Mouse (Mus musculus) liver, adult 2 months (tissue): ENCODE measurements around the gene Plekha6.

Experiments
- CTCF ChIP-seq: fragments of 200-500 bp; IDR thresholded peaks from 2 replicates; pipeline ENCODE4 v1.5.1; 2011; ENCODE audit warnings: low read depth, low read length, control low read depth
- POLR2A ChIP-seq: fragments of 200-500 bp; IDR thresholded peaks from 2 replicates; pipeline ENCODE4 v1.6.1; 2011; ENCODE audit warnings: low read length, control low read depth; ENCODE audit not compliant: insufficient read depth; ENCODE audit errors: extremely low read depth

DNA sequence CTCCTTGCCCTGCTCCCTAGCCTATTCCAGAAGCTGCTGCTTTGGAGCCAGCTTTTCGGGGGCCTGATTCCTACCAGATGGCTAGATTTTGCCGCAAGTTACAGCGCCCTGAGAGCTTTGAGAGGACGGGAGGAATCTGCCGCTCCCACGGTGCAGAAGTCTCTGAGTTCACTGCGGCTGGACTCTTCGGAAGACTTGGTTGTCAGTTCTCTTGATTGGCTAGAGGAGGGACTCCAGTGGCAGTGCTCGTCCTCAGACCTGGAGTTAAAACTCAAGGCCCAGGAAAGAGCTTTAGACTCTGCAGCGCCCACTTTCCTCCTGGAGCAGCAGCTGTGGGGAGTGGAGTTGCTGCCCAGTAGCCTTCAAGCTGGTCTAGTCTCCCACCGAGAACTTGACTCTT lies 32.1 kb upstream of the Plekha6 start:
- TF ChIP-seq POLR2A: no peak
- no peak for TF ChIP-seq CTCF
